Mouse (Mus musculus): ENCODE data around the gene Gm36864.

GRCm38 (mm10) chr7:44257278-44257677 is 21.3 kb downstream of the Gm36864 start, which contains the start of gene Acp4:
- TF ChIP-seq CTCF (IDR thresholded peaks at IDR 0.05; ENCODE audit: extremely low read depth, insufficient read length, insufficient replicate concordance, low read depth, low read length) (no peak), POLR2A (IDR thresholded peaks at IDR 0.05; ENCODE audit: low read depth, low read length) (no peak)

Data from small intestine, adult 2 months (tissue).